Mouse (Mus musculus) hindbrain, postnatal 0 days (tissue): ENCODE results near the gene Cln3. TPM values are rescaled to one million over a fixed set of nuclear protein-coding genes. Genes with fewer than 3 reads are reported as not detected.

Source experiments
- ATAC-seq: fragments of 200-750 bp; cut with Nextera tagmentation; 2 replicates; pipeline ENCODE4 v1.8.0; 2017; ENCODE audit warnings: mild to moderate bottlenecking, moderate TSS enrichment, moderate library complexity
- DNase-seq: peaks from one replicate; pipeline ENCODE4 v3.0.0-alpha.2; 2015; ENCODE audit warnings: low spot score
- H3K27ac ChIP-seq: fragments of 300-500 bp; sonication (generic); 2 replicates; pipeline ENCODE4 v1.5.1; 2014; ENCODE audit warnings: mild to moderate bottlenecking
- H3K27me3 ChIP-seq: fragments of 300-500 bp; sonication (generic); 2 replicates; pipeline ENCODE4 v1.6.1; 2014; ENCODE audit warnings: low read length, mixed read lengths; ENCODE audit not compliant: insufficient read depth
- H3K36me3 ChIP-seq: fragments of 300-500 bp; sonication (generic); 2 replicates; pipeline ENCODE4 v1.6.1; 2014; ENCODE audit warnings: low read length, mixed read lengths; ENCODE audit not compliant: insufficient read depth
- H3K4me1 ChIP-seq: fragments of 300-500 bp; sonication (generic); 2 replicates; pipeline ENCODE4 v1.6.1; 2014; ENCODE audit warnings: antibody characterized with exemption, low read length, mixed read lengths; ENCODE audit not compliant: insufficient read depth
- H3K4me2 ChIP-seq: fragments of 300-500 bp; sonication (generic); 2 replicates; pipeline ENCODE4 v1.6.1; 2014; ENCODE audit warnings: low read depth, mild to moderate bottlenecking, low read length, moderate library complexity, mixed read lengths
- H3K4me3 ChIP-seq: fragments of 300-500 bp; sonication (generic); 2 replicates; pipeline ENCODE4 v1.5.1; 2014; ENCODE audit warnings: low read length
- H3K9ac ChIP-seq: fragments of 300-500 bp; sonication (generic); replicated peaks from 2 replicates; pipeline ENCODE4 v1.6.1; 2014; ENCODE audit warnings: mild to moderate bottlenecking, low read length, moderate library complexity, mixed read lengths
- H3K9me3 ChIP-seq: fragments of 300-500 bp; sonication (generic); 2 replicates; pipeline ENCODE4 v1.6.1; 2016; ENCODE audit warnings: low read length, mixed read lengths
- CTCF ChIP-seq: IDR thresholded peaks from 2 replicates; pipeline ENCODE4 v1.5.1; 2016; ENCODE audit warnings: antibody characterized with exemption, control low read depth, low read depth
- WGBS: fragments of 180-500 bp; shearing (Covaris S2); extraction: QIAGEN DNeasy Blood & Tissue Kit; methylation state at CpG from one replicate; pipeline ENCODE4 v1.1.7; 2014; 5-methylcytosine and 5-hydroxymethylcytosine counted together
- polyA plus RNA-seq: library from polyadenylated mRNA; unstranded; fragments of >200 nt; fragmentation: Nextera tagmentation; extraction: Ambion mirVana; gene quantifications from 2 replicates; pipeline ENCODE4 v1.2.1, GENCODE M21; 2015
- total RNA-seq: library from RNA; depleted of rRNA; stranded (reverse); fragments of >200 nt; gene quantifications from 2 replicates; pipeline ENCODE4 v1.2.3, GENCODE M21; 2014

The Cln3 gene
- total and polyA plus RNA-seq, 2 experiments from 2014 or later = 22.3 to 27.7 TPM

GRCm38 (mm10) chr7:126556635-126557034, 29.0 kb downstream of the Cln3 start:
- 97% methylated on average over 5 of the region's 5 CpGs for WGBS

GRCm38 (mm10) chr7:126554796-126555195, 30.8 kb downstream of the Cln3 start:
- no peaks in the 10 kb centered on the region for H3K9me3 ChIP-seq
- H3K9ac ChIP-seq = no peak overlapping the region
- 92% methylated on average over 1 of the region's 1 CpGs for WGBS
- no peak for ATAC-seq
- no peaks in the 10 kb centered on the region for H3K4me1 ChIP-seq
- DNase-seq = peak; percentile 7
- H3K4me2 ChIP-seq = no peak overlapping the region
- H3K36me3 ChIP-seq = peaks cover 86% of the 10 kb centered on the region
- peak; percentile 25 for TF ChIP-seq CTCF
- H3K4me3 ChIP-seq = no peak overlapping the region
- no peak overlapping the region for H3K27ac ChIP-seq
- no peaks in the 10 kb centered on the region for H3K27me3 ChIP-seq

More at GRCm38 (mm10) chr7:126556635-126557034, 29.0 kb downstream of the Cln3 start:
- Histone ChIP-seq H3K9me3 (no peaks in the 10 kb centered on the region), H3K36me3 (peaks cover 78% of the 10 kb centered on the region), H3K27me3 (no peaks in the 10 kb centered on the region), H3K4me1 (no peaks in the 10 kb centered on the region), H3K9ac (no peak overlapping the region), H3K4me2 (no peak overlapping the region), H3K4me3 (no peak overlapping the region), H3K27ac (no peak overlapping the region)
- ATAC-seq = no peak
- no peak for TF ChIP-seq CTCF
- no peak for DNase-seq

GRCm38 (mm10) chr7:126545631-126546030, 40.0 kb downstream of the Cln3 start:
- Histone ChIP-seq H3K9me3 (no peaks in the 10 kb centered on the region), H3K4me1 (no peaks in the 10 kb centered on the region), H3K27ac (no peak overlapping the region), H3K4me3 (no peak overlapping the region), H3K27me3 (no peaks in the 10 kb centered on the region), H3K36me3 (peaks cover 41% of the 10 kb centered on the region), H3K9ac (no peak overlapping the region), H3K4me2 (no peak overlapping the region)
- no peak for ATAC-seq
- TF ChIP-seq CTCF = no peak
- DNase-seq = no peak
- 93% methylated on average over 2 of the region's 2 CpGs for WGBS

GRCm38 (mm10) chr7:126541661-126542060, 44.0 kb downstream of the Cln3 start:
- no peak overlapping the region for H3K4me3 ChIP-seq
- peaks cover 7% of the 10 kb centered on the region for H3K36me3 ChIP-seq
- no peak for TF ChIP-seq CTCF
- H3K27ac ChIP-seq = no peak overlapping the region
- H3K4me2 ChIP-seq = no peak overlapping the region
- 85% methylated on average over 1 of the region's 1 CpGs for WGBS
- DNase-seq = no peak
- no peaks in the 10 kb centered on the region for H3K9me3 ChIP-seq
- H3K4me1 ChIP-seq = no peaks in the 10 kb centered on the region
- no peak overlapping the region for H3K9ac ChIP-seq
- no peak for ATAC-seq
- H3K27me3 ChIP-seq = no peaks in the 10 kb centered on the region

- 72% methylated on average over 5 of the region's 5 CpGs for WGBS
- Histone ChIP-seq H3K27me3 (no peaks in the 10 kb centered on the region), H3K36me3 (no peaks in the 10 kb centered on the region), H3K4me1 (no peaks in the 10 kb centered on the region), H3K27ac (no peak overlapping the region), H3K4me3 (no peak overlapping the region), H3K9ac (no peak overlapping the region), H3K9me3 (no peaks in the 10 kb centered on the region), H3K4me2 (no peak overlapping the region)
- no peak for ATAC-seq
- TF ChIP-seq CTCF = peak; percentile 58
- DNase-seq = peak; percentile 30
Measured at GRCm38 (mm10) chr7:126537820-126538585, 47.6 kb downstream of the Cln3 start.

GRCm38 (mm10) chr7:126536466-126536865, 49.2 kb downstream of the Cln3 start:
- H3K36me3 ChIP-seq = no peaks in the 10 kb centered on the region
- peak overlapping the region; percentile 38 for H3K4me3 ChIP-seq
- no peaks in the 10 kb centered on the region for H3K27me3 ChIP-seq
- H3K27ac ChIP-seq = no peak overlapping the region
- 54% methylated on average over 9 of the region's 9 CpGs for WGBS
- H3K9me3 ChIP-seq = no peaks in the 10 kb centered on the region
- H3K9ac ChIP-seq = no peak overlapping the region; the same call in 1 of the 2 replicates
- DNase-seq (no peak), ATAC-seq (no peak)
- no peak for TF ChIP-seq CTCF
- peak overlapping the region; percentile 70 for H3K4me2 ChIP-seq
- no peaks in the 10 kb centered on the region for H3K4me1 ChIP-seq

- DNase-seq (peak; percentile 9), ATAC-seq (no peak)
- Histone ChIP-seq H3K4me1 (no peaks in the 10 kb centered on the region), H3K27ac (no peak overlapping the region), H3K36me3 (no peaks in the 10 kb centered on the region), H3K4me3 (peak overlapping the region; percentile 38), H3K9me3 (no peaks in the 10 kb centered on the region), H3K4me2 (peak overlapping the region; percentile 70), H3K9ac (peak overlapping the region; percentile 52), H3K27me3 (no peaks in the 10 kb centered on the region)
- no peak for TF ChIP-seq CTCF
- 2% methylated on average over 28 of the region's 28 CpGs for WGBS
Measured at GRCm38 (mm10) chr7:126535766-126536165, 49.9 kb downstream of the Cln3 start.
